Mouse (Mus musculus) c-Kit-positive CD71-negative TER-119-negative erythroid progenitor cells, embryonic 14.5 days (primary cell): Measurements from ENCODE around the gene Ppp1r12b.
A peak's percentile ranks its signal among the peaks of the same experiment; 100 is the strongest.

Experiments
- DNase-seq: peaks from one replicate; pipeline ENCODE4 v3.0.0-alpha.2; 2013; ENCODE audit warnings: low read depth

Ppp1r12b gene

DNA sequence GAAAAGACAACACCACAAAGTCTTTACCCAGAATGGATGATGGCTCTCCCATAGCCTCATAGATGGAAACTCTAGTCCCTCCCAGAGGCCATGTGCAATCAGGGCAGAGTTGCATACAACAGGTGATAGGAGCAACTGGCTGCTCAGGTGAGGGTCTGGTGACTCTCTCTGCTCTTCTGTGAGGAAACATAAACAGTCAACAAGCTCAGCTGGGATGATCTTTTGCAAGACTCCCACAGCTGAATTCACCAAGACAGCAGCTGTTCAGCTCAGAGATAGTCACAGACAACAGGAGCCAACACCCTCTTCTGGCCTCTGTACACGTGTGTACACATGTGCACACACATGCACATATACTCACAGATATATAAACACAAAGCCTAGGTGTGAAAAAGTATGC, 17.5 kb downstream of the Ppp1r12b start:
- DNase-seq, result no peak

DNA sequence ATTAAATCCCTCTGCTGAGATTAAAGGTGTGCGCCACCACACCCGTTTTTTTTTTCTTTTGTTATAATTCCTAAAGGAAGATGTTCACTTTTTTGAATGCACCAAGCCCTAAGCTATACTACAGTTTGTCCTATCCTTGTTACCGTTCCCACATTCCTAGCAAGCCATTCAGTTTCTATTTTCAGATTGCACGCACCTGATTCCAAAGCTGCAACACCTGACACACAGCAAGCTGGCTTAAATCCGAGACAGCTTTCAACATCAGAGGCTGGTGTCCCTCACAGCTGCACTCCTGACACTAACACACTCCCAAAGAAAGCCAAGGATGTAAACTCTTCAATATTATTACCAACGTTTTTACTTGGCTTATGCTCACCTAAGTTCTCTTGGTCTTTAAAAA, 19.4 kb downstream of the Ppp1r12b start:
- DNase-seq, result no peak

DNA sequence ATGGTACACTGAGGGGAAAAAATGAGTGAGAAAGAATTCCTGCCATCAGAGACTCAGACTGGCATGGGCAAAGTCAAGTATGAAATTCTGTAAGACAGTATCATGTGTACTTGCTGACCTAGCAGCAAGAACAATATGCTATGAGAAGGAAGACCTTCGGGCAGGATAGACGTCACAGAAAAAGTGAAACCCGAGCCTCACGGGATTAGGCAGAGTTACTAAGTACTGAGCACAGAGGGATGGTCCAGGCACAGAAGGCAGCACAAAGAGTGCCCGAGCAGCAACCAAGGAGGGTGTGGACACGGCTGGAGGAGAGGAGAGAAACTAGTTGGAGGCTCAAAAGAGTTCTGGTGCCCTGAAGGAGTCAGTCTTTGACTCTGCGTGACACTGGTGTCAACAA, 23.3 kb downstream of the Ppp1r12b start:
- no peak for DNase-seq

DNA sequence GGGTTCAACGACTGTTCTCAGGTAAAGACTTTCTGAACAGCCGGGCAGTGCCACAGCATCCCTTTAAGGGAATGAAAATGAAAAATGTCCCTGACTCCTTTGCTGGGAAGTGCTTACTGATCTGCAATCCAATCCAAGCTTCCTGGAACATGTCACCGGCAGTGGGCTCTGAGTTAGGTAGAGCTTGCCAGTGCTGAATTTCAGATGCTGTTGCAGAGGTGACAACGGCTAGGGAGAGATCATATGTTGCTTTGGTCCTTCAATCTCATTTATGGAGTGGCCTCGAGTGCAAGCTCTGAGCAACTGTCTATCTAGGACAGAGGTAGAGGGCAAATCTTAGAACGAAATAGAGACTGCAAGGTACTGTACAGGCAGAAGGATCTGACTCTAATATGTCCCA, 36.7 kb downstream of the Ppp1r12b start:
- no peak for DNase-seq

DNA sequence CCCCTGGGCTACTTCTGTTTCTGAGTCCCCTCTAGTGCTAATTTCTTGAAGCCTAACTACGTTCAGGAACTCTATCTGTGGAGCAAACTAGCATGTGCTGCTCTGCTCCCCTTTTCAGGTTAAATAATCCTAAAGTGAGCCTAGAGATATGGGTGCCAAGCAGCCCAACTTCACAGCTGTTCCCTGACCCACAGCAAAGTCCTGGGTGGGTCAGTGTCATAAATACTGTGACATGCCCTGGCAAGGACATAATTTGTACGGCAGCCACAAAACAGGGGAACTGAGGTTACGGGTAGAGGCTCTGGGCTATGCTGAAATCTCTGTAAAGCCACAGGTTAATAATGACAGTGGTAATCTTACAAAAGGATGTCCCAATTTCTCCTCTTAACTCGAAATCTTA, 40.3 kb downstream of the Ppp1r12b start:
- DNase-seq, result no peak

DNA sequence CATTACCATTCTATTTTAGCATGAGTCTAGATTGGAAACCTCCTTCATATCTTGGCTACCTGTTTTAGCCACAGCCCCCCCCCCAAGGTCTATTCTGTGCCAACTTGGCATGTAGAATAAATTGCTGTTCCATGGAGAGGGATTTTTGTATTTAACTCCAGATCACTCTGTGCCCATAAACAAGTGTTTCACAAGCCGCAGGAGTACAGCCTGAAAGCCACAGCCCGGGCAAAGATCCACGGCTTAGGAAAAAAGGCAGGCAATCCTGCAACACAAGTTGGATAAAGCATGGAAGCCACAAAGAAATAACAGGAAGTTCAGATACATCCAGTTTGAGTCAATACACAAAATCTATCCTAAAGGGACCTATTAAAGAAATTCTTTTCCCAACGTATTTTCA, 42.2 kb downstream of the Ppp1r12b start:
- DNase-seq, result no peak

DNA sequence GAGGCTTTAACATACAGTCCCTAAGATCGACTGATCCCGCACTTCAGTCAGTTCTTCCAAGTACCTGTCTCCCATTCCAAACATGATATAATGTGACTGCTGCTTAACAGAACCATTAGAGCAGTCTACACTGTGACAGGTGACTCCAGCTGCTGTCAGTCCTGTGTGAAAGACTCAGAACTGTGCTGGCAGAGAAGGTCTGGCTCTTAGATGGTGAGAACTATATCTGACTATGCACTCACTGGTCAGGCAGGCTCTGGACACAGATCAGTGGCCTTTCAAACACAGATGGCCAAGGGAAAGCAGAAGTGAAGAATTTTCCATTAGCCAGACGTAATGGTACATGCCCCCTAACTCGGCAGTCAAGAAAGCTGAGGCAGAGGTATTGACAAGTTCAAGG, 43.9 kb downstream of the Ppp1r12b start:
- no peak for DNase-seq

DNA sequence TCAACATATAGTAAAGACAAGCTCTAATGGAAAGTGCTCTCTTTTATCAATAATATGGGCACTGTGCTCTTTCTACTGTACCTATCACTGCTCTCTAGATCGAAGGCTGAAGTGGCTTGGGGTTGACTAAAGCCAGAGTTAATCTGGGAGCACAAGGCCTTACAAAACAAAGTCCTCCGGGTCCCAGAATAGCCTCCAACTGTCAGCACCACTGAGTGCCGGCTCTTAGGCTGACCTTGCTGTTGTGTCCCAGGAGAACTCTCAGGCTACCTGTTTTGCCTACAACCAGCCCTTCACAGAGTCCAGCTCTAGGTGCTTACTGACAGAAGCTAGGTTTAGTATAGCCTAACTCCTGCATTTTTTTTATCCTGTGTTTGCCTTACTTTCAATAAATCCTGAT, 45.7 kb downstream of the Ppp1r12b start:
- no peak for DNase-seq

DNA sequence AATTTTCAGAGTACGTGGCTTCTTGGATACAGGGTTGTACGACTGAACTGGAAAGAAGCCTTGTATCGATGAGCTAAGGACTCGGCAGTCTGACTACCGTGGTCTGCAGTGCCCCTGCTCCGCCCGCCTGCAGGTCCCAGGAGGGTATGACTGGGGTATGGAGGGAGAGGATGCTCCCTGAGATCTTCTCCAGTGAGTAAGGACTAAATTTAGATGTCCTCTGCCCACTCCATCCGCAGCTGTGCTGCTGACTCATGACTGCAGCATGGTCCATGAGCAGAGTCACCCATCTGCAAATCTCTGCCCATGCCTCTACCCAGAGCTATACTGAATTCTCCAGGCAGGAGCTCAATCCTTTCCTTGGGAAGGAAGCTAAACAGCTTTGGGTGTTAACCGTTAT, 46.3 kb downstream of the Ppp1r12b start:
- no peak for DNase-seq

DNA sequence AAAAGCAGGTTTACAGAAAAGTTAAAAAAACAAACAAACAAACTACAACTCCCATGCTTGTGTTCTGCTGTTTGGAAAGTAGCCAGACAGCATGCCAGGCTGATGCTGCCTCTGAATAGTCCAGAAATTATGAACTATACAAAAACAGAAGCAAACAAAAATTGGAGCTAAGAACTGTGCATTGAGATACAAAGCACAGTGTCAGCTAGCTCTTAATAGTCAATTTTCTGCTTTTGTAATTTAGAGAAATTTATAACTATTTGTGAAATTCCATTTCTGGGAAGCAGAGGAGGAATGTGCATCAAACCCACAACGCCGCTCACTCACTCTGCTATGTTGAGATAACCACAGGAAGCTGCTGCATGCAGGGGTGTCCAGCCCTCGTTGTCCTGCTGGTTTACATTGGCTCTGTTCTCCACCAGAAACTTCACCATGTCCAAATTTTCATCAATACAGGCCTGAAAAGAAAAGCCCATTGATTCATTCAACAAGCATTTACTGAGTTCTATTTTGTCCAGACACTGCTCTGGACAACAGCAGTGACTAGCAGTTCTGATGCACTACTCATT, 53.6 kb downstream of the Ppp1r12b start:
- DNase-seq, result no peak

DNA sequence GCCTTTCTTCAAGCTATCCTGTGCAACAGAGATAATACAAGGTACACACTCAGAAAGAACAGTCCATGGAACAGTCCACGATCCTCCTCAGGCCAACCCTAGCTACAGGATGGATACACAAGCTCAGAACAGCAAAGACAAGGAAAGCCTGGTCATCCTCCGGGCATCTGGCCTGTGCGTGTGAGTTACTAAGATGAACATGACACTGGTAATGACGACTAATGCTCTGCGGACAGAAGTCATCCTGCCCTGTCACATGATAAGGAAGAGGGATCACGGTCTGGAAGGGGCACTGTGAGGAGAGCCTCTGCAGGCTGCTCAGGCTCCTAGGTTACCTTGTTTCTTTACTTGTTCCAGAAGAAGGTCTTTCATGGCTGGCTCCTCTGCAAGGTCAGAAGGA, 59.7 kb downstream of the Ppp1r12b start:
- DNase-seq, result no peak

DNA sequence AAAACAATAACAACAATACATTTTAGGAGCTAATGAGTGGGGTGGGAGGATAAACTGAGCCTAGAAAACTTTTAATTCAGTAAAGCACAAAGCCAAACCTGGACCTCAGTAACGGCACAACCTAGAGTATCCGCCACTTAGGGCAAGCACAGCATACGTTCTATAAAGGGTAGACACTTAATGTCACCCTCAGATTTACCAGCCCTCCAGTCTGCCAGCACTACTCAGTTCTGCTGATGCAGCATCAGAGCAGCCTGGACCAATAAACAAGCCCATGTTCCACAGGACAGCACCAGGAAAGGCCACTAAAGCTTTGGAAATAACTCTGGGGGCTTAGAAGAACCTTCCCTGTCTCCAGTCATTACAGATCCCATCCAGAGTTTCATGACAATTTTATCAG, 60.9 kb downstream of the Ppp1r12b start:
- DNase-seq, result no peak

DNA sequence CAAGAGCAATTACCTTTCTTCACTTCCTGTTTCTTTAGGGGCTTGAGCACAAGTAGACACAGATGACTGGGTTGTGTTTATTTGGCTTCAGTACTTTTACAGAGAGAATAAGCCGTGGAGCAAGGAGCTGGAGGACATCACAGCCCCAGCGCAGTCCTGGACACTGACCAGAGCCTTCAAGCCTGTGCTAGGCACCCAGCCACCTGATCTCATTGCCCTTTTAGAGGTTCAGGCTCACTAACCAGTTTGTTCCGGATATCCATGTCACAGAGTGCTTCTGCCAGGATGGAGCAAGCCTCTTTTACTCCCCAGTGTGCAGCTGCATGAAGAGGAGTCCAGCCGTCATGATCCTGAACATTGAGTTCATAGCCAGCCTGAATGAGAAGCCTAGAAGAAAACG, 63.8 kb downstream of the Ppp1r12b start:
- no peak for DNase-seq

DNA sequence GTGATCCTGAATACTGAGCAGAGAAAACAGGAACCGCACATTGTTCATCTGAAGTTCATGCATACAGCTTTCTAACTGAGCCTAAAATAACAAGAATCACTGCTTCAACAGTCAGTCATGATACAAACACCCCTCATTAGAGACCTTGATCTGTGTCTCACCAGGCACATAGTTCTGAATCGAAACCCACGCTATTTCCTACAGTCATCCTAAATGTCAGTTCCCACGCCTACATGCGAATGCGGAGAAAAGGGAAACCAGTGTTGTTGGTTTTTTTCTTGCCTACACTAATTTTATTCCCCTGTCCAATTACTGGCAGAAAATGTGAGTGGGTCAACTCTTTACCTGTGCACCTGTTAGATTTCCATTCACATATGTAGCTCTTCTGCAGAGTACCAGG, 66.1 kb downstream of the Ppp1r12b start:
- DNase-seq, result no peak

DNA sequence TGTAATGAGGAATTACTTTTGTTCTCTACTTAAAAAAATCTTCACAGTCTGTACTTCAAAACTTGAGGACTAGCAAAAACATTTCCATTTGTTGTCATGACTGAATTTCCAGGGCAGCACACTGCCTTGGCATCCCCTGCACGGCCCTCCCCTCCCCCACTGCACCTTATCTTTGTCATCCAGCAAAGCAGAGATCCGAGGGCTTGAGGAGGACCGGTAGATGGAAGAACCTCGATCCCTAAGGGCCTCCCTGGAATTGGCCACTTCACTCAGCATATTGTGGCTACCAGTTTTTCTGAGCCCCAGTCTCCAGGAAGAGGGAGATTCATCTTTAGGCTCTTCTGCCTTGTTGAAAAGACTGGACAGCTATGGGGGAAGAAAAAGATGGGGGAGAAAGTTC, 79.9 kb downstream of the Ppp1r12b start:
- DNase-seq, result no peak

DNA sequence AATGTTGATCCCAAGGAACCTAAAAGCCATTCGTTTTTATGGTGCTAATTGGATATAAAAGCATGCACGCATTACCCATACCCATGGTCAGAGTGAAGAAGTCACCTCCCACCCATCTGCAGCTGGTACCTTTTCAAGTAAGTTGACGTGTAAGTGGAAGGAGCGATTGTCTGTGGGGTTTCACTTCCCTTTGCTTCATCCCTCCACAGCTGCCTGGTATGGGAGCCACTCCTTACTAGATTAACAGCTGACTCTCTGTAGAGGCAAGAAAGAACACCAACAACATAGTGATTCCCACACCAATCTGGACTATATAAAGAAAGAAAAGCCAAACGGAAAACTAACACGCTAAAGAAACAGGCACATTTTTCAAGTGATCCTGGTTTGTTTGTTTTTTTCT, 83.1 kb downstream of the Ppp1r12b start:
- no peak for DNase-seq

DNA sequence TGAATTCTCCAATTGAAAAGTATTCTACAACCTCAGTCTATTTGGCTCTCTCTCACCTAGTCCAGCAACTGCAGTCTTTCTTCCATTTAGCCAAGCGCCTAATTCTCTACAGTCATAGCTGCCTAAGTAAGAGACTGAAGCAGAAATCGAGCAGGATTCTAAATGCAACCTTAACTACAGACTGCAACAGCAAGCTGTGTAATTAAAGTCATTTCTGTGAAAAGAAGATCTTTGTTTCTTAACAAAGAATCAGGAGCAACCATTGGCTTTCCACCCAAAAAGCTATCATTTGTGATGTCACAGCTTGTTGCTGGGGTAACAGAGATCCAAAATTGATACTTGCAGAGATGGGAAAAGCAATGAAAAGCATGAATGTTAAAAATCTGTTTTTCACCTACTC, 89.3 kb downstream of the Ppp1r12b start:
- no peak for DNase-seq

DNA sequence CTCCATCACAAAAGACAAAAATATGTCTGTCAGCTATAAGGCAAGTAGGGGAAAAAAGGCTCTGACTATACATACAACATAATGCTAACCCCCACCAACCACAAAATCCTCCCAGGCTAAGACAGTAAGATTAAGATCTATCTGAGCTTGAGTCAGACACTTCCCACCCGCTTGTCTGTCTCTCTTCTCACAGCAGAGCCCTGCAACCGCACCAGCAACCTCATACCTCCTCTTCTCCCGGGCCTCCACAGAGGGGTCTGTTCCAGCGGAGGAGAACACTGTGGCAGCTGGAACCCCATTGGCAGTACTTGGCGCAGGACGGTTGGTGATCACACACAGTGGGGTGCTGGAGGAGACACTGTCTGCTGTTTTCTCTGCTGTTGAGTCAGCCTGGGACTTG, 90.2 kb downstream of the Ppp1r12b start:
- no peak for DNase-seq

DNA sequence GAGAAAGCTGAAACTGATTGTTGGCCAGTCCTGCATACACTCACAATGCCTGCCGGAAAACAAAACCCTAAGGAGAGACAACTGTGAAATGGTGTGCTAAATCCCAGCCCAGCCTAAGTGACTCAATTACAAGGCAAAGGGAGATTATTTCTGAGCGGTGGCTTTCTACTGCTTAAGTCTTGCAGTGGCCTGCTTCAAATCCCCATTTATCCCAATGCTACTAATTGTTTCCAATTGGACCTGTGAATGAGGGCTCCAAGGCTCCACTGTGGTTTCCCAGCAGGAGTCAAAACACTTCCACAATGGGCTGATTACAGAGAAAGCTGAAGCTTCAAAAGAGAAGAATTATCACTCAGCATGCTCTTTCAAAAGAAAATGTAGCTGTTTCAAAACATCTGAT, 95.2 kb downstream of the Ppp1r12b start:
- no peak for DNase-seq

DNA sequence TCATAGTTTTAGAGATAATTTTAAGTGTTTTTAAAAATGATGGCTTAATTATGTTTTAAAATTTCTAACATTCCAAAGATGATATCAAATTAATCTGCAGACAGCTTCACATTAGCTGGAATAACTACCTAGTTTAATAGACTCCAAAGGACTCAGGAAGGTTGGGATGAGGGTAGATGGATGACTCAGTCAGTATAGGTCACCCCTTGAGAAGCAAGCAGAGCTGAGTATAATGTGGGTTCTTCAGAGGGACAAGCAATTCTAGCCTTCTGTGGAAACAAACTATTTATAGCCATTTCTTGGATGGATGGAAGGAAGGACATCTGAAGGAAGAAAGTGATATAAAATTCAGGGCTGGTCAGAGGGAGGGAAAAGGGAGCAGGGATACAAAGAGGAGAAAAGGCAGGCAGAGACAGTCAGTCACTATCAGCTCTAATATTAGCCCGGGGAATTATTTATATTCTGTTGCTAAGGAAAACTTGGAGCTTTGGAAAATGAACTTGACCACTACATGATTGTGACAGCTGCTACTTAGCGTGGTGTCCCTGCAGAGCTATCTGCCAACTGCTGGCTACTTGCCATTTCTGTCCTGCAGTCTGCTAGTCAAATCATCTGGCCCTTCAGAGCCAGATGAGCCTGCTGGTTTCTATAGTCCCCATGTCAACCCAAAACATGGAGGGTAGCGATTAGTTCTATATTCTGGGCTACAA, 97.2 kb downstream of the Ppp1r12b start:
- no peak for DNase-seq

DNA sequence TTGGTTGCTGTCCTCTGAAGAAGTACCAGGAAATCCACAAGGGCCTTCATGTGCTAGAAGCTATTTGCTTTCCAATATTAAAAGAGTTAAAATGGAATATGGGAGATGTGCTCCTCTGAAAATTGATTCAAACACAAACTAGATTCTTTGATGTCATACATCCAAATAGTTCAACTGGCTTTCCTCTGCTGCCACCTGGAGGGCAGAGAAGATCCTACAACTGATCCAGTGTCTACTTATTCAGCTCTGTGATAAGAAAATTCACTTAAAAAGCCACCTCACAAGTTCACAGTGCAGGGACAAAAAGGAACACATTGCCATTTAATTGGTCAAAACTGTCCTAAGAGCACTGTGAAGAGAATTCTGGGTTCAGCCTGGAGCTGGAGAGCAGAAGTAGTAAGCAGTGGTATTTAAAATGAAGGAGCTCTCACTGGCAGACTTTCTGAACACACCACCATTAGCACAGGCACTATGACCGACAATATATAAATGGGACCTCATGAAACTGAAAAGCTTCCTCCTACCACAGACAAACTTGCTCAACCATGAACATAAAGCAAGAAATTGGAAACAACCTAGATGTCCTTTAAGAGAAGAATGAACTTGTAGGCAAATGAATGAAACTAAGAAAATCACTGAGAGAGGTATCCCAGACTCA, 101.3 kb downstream of the Ppp1r12b start:
- DNase-seq, result peak; percentile 69

DNA sequence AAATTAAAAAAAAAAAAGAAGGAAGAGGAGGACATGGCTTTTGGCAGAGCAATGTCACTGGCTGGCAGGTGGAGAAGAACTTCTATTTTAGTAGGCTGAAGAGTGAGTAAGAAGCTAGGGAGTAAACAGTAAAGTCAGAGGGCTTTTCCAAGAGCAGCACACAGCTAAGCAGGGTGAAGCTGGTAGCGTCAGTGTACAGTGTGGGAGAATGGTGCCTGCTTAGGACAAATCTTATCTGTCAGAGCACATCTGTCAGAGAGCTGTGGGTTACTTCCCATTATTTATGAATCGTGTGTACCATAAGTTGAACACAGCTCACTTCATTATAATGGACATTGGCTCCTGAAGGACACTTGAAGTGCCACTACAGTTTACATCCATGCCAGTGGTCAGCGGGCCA, 102.9 kb downstream of the Ppp1r12b start:
- no peak for DNase-seq

DNA sequence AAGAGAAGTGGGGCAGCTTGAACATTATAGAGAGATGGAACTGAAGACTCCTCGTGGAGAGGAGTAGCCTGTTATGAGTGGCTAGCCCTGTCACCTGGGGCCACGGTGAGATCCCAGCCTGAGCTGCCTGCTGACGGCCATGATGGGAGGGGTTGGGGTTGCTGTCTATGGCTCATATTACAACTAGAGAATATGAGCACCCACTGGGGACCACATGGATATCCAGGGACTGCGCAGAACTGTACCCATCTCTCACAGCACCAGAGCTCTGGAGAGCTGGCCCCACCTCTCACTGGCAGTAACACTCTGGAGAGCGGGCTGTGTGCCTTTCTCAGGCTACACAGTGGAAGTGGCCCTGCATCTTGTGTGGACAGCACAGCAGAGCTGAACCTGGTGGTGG, 104.5 kb downstream of the Ppp1r12b start:
- no peak for DNase-seq

DNA sequence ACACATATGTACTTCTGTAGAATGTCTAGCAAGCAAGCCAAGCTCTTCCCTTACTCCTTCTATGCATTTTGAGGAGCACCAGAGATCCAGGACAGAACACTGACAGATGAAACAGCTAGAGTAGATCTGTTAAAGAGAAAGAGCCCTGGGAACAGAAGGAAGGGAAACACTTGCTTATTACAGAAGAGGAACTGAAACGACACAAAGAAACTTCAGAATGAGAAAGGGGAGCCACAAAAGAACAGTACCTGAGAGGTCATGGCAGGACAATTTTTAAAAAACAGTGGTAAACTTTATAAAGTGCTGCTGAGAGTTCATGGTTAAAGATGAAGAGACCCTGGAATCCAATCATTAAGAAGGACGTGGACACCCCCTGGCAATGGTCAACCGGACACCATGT, 105.4 kb downstream of the Ppp1r12b start:
- DNase-seq, result no peak
